Mouse (Mus musculus): ENCODE measurements around the gene Socs7. TPM values are rescaled to one million over a fixed set of nuclear protein-coding genes. Genes with fewer than 3 reads are reported as not detected.
A peak's percentile ranks its signal among the peaks of the same experiment; 100 is the strongest.

Gene Socs7
- polyA plus RNA-seq, 2 experiments = 2.6 to 13.7 TPM

DNA sequence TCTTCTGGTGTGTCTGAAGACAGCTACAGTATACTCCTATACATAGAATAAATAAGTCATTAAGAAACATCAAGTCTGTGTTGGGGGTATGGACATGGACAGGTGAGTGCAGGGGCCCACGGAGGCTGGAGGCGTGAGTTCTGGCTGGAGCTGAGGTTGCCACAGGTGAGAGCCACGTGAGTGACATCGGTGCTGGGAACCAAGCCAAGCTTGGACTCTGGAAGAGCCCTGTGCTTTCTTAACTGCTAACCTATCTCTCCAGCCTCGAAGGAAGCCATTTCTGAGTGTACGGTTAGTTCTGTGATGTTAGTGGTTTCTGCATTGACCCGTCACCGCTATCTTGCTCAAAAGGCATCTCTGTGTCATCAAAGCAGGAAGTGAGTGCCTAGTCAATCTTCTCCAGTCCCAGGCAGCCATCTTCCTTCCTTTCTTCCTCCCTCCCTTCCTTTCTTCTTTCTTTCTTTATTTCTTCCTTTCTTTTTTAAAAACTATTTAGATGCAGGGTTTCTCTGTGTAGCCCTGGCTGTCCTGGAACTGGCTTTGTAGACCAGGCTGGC, 70.7 kb downstream of the Socs7 start:
- DNase-seq (ENCODE audit: low spot score) (no peak), ATAC-seq (ENCODE audit: low FRiP score, low read depth) (no peak)
- 84% methylated on average over 8 of the region's 8 CpGs for WGBS
- no peak for TF ChIP-seq POLR2A (IDR thresholded peaks at IDR 0.05; ENCODE audit: borderline replicate concordance, extremely low read depth, insufficient read depth, insufficient read length)
- Histone ChIP-seq H3K36me3 (ENCODE audit: control insufficient read depth, insufficient read depth, low read length) (no peaks in the 10 kb centered on the region; the same call in 1 of the 2 replicates), H3K9me3 (ENCODE audit: control insufficient read depth, low read length) (no peaks in the 10 kb centered on the region), H3K27ac (replicated peaks; ENCODE audit: low read depth, low read length) (no peak overlapping the region), H3K27me3 (ENCODE audit: control insufficient read depth, insufficient read depth, low read length) (no peaks in the 10 kb centered on the region), H3K4me3 (replicated peaks; ENCODE audit: low read length) (no peak overlapping the region), H3K4me1 (ENCODE audit: control insufficient read depth, insufficient read depth, low read length) (peaks cover 32% of the 10 kb centered on the region), H3K4me2 (replicated peaks; ENCODE audit: low read depth, low read length, severe bottlenecking) (no peak overlapping the region), H3K9ac (ENCODE audit: low read depth, low read length, severe bottlenecking) (no peak overlapping the region)

DNA sequence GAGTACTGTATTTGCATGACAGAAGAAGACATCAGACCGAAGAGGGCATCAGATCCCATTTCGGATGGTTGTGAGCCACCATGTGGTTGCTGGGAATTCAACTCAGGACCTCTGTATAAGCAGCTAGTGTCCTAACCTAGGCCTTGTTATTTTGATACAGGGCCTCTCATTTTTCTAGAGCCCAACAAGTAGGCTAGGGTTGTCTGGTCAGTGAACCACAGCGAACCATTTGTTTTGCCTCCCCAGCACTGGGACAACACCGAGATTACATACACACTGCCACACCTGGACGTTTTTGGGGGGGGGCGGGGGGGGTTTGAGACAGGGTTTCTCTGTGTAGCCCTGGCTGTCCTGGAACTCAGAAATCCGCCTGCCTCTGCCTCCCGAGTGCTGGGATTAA, 71.8 kb downstream of the Socs7 start:
- Histone ChIP-seq H3K4me1 (ENCODE audit: control insufficient read depth, insufficient read depth, low read length) (peaks cover 36% of the 10 kb centered on the region), H3K4me2 (replicated peaks; ENCODE audit: low read depth, low read length, severe bottlenecking) (no peak overlapping the region), H3K27ac (replicated peaks; ENCODE audit: low read depth, low read length) (no peak overlapping the region), H3K27me3 (ENCODE audit: control insufficient read depth, insufficient read depth, low read length) (no peaks in the 10 kb centered on the region), H3K4me3 (replicated peaks; ENCODE audit: low read length) (no peak overlapping the region), H3K9ac (ENCODE audit: low read depth, low read length, severe bottlenecking) (no peak overlapping the region), H3K36me3 (ENCODE audit: control insufficient read depth, insufficient read depth, low read length) (no peaks in the 10 kb centered on the region; the same call in 1 of the 2 replicates), H3K9me3 (ENCODE audit: control insufficient read depth, low read length) (no peaks in the 10 kb centered on the region)
- 80% methylated on average over 8 of the region's 8 CpGs for WGBS
- ATAC-seq (ENCODE audit: low FRiP score, low read depth) = no peak
- TF ChIP-seq POLR2A (IDR thresholded peaks at IDR 0.05; ENCODE audit: borderline replicate concordance, extremely low read depth, insufficient read depth, insufficient read length) = no peak
- DNase-seq (ENCODE audit: low spot score) = no peak

DNA sequence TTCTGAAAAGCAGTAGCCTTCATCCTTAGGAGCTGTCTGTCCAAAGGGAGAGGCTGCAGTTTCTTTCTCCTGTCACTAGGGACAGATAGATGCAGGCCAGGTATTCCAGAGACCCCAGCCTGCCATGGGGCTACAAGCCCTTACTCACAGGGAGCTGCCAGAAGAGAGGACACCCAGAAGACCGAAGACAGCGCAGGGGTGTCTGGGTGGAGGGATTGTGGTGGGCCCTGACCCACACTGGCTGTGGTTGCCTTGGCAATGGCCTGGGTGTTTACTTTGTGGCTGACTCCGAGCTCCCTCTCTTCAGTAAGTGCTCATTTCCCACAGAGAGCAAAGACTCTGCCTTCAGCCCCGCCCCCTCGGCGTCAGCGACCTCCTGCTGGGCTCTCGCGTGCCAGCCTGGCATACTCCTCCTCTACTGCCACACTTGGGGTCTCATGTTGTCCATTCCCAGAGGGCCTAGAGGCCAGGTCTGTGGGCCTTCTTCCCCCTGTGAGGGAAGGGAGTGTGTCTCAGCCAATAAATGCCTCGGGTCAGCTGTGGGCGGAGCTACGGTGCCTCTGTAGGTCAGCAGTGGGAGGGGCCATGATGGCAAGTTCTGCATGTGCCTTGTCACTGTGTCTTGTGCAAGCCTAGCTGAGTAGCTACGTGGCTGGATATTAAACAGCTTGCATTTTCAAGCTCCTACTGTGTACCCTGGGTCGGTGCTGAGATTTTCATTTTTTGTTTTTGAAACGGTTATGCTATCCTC, 72.5 kb downstream of the Socs7 start:
- Histone ChIP-seq H3K4me3 (replicated peaks; ENCODE audit: low read length) (peak overlapping the region; percentile 26), H3K27ac (replicated peaks; ENCODE audit: low read depth, low read length) (peak overlapping the region; percentile 63), H3K4me2 (replicated peaks; ENCODE audit: low read depth, low read length, severe bottlenecking) (peak overlapping the region; percentile 37; the same call in 1 of the 2 replicates), H3K4me1 (ENCODE audit: control insufficient read depth, insufficient read depth, low read length) (peaks cover 39% of the 10 kb centered on the region), H3K36me3 (ENCODE audit: control insufficient read depth, insufficient read depth, low read length) (no peaks in the 10 kb centered on the region; the same call in 1 of the 2 replicates), H3K9ac (ENCODE audit: low read depth, low read length, severe bottlenecking) (peak overlapping the region; percentile 28; the same call in 1 of the 2 replicates), H3K27me3 (ENCODE audit: control insufficient read depth, insufficient read depth, low read length) (no peaks in the 10 kb centered on the region), H3K9me3 (ENCODE audit: control insufficient read depth, low read length) (no peaks in the 10 kb centered on the region)
- no peak for TF ChIP-seq POLR2A (IDR thresholded peaks at IDR 0.05; ENCODE audit: borderline replicate concordance, extremely low read depth, insufficient read depth, insufficient read length)
- ATAC-seq (ENCODE audit: low FRiP score, low read depth) (peak; percentile 46), DNase-seq (ENCODE audit: low spot score) (peak; percentile 64)
- WGBS = 9% methylated on average over 15 of the region's 15 CpGs

DNA sequence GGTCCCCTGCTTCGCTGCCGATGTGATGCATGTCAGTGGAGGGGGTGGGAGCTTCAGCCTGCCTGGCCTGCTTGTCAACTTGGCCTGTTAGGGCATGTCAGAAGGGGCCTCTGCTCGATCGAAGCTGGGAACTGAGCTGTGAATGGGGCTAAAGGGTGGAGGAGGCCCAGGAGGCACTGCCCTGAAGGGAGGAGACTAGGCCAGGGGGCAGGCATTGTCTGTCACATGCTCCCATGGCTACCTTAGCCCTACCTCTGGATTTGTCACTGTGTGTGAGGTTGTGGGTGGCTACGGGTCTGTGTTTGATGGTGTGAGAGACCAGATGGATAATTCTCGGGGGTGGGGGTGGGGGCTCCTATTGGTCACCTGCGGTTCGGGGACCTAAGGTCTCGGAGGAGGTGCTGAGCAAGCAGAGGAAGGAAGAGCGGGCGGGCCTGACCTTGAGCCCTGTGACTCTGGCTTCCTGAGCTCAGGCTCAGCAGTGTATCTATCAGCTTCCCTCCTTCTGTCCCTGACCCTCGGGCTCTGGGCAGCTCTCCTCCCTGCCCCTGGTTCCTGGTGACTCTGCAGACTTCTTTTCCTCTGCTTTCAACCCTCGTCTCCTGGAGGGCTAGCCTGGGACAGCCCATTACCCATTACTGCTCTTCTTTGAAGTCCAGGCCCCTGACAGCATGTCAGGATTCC, 73.6 kb downstream of the Socs7 start:
- TF ChIP-seq POLR2A (IDR thresholded peaks at IDR 0.05; ENCODE audit: borderline replicate concordance, extremely low read depth, insufficient read depth, insufficient read length) = no peak
- no peaks in the 10 kb centered on the region; the same call in 1 of the 2 replicates for H3K36me3 ChIP-seq (ENCODE audit: control insufficient read depth, insufficient read depth, low read length)
- H3K9ac ChIP-seq (ENCODE audit: low read depth, low read length, severe bottlenecking) = no peak overlapping the region
- no peak overlapping the region for H3K4me2 ChIP-seq (replicated peaks; ENCODE audit: low read depth, low read length, severe bottlenecking)
- WGBS = 59% methylated on average over 13 of the region's 13 CpGs
- H3K9me3 ChIP-seq (ENCODE audit: control insufficient read depth, low read length) = no peaks in the 10 kb centered on the region
- peak overlapping the region; percentile 10; the same call in 1 of the 2 replicates for H3K27ac ChIP-seq (replicated peaks; ENCODE audit: low read depth, low read length)
- DNase-seq (ENCODE audit: low spot score) (no peak), ATAC-seq (ENCODE audit: low FRiP score, low read depth) (no peak)
- H3K27me3 ChIP-seq (ENCODE audit: control insufficient read depth, insufficient read depth, low read length) = no peaks in the 10 kb centered on the region
- H3K4me1 ChIP-seq (ENCODE audit: control insufficient read depth, insufficient read depth, low read length) = peaks cover 45% of the 10 kb centered on the region
- no peak overlapping the region for H3K4me3 ChIP-seq (replicated peaks; ENCODE audit: low read length)

DNA sequence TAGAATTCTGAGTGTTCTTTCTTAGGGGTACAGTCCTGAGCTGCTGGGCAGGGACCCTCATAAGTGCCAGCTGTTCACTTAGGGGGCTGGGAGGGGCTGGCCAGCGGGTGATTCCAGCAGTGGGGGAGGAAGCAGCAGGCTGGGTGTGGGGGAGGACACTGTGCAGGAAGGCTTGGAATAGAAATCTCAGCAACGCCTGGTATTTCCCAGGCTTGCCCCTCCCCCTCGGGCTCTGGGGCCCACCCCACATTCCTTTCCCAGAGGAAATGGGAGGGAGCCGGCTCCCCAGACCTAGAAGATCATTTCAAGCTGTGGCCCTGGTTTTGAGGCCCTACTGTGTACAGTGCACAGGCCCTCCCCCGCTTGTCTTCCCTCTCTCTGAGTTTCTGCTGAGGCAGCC, 75.4 kb downstream of the Socs7 start:
- Histone ChIP-seq H3K27me3 (ENCODE audit: control insufficient read depth, insufficient read depth, low read length) (no peaks in the 10 kb centered on the region), H3K36me3 (ENCODE audit: control insufficient read depth, insufficient read depth, low read length) (no peaks in the 10 kb centered on the region; the same call in 1 of the 2 replicates), H3K4me1 (ENCODE audit: control insufficient read depth, insufficient read depth, low read length) (peaks cover 62% of the 10 kb centered on the region), H3K4me2 (replicated peaks; ENCODE audit: low read depth, low read length, severe bottlenecking) (0 out of 2 replicates have a peak overlapping the region, but pooled peaks have one; percentile 17), H3K9ac (ENCODE audit: low read depth, low read length, severe bottlenecking) (no peak overlapping the region), H3K4me3 (replicated peaks; ENCODE audit: low read length) (no peak overlapping the region), H3K27ac (replicated peaks; ENCODE audit: low read depth, low read length) (peak overlapping the region; percentile 76), H3K9me3 (ENCODE audit: control insufficient read depth, low read length) (no peaks in the 10 kb centered on the region)
- 4% methylated on average over 5 of the region's 5 CpGs for WGBS
- DNase-seq (ENCODE audit: low spot score) (peak; percentile 85), ATAC-seq (ENCODE audit: low FRiP score, low read depth) (peak; percentile 49; the same call in 1 of the 2 replicates)
- TF ChIP-seq POLR2A (IDR thresholded peaks at IDR 0.05; ENCODE audit: borderline replicate concordance, extremely low read depth, insufficient read depth, insufficient read length) = no peak

Measured in limb, embryonic 14.5 days (tissue).